Mouse (Mus musculus) forebrain, embryonic 13.5 days (tissue): ENCODE results near the gene Apobec2. TPM values are rescaled to one million over a fixed set of nuclear protein-coding genes. Genes with fewer than 3 reads are reported as not detected.
A peak's percentile ranks its signal among the peaks of the same experiment; 100 is the strongest.
"Not testable (repeated sequence)": the region's sequence is repeated elsewhere in the genome, so short reads cannot be mapped to it uniquely, and the experiment has no call there.

Source experiments
- ATAC-seq: fragments of 200-750 bp; cut with Nextera tagmentation; 2 replicates; pipeline ENCODE4 v1.8.0; 2017
- H3K27ac ChIP-seq: fragments of 300-500 bp; sonication (generic); 2 replicates; pipeline ENCODE4 v1.5.1; 2015; ENCODE audit warnings: inconsistent platforms, mild to moderate bottlenecking, moderate library complexity
- H3K27me3 ChIP-seq: fragments of 300-500 bp; sonication (generic); 2 replicates; pipeline ENCODE4 v1.6.1; 2015; ENCODE audit warnings: mild to moderate bottlenecking, inconsistent platforms
- H3K36me3 ChIP-seq: fragments of 300-500 bp; sonication (generic); 2 replicates; pipeline ENCODE4 v1.6.1; 2015; ENCODE audit warnings: mild to moderate bottlenecking, inconsistent platforms; ENCODE audit not compliant: poor library complexity, severe bottlenecking
- H3K4me1 ChIP-seq: fragments of 300-500 bp; sonication (generic); 2 replicates; pipeline ENCODE4 v1.6.1; 2015; ENCODE audit warnings: inconsistent platforms
- H3K4me2 ChIP-seq: fragments of 300-500 bp; sonication (generic); 2 replicates; pipeline ENCODE4 v1.6.1; 2015; ENCODE audit warnings: inconsistent platforms, mild to moderate bottlenecking, moderate library complexity
- H3K4me3 ChIP-seq: fragments of 300-500 bp; sonication (generic); 2 replicates; pipeline ENCODE4 v1.5.1; 2015; ENCODE audit warnings: mild to moderate bottlenecking, inconsistent platforms
- H3K9ac ChIP-seq: fragments of 300-500 bp; sonication (generic); 2 replicates; pipeline ENCODE4 v1.6.1; 2015; ENCODE audit warnings: mild to moderate bottlenecking, inconsistent platforms
- H3K9me3 ChIP-seq: fragments of 300-500 bp; sonication (generic); replicated peaks from 2 replicates; pipeline ENCODE4 v1.6.1; 2016; ENCODE audit warnings: inconsistent platforms
- WGBS: fragments of 180-500 bp; shearing (Covaris S2); methylation state at CpG from one replicate; pipeline ENCODE4 v1.1.7; 2015; 5-methylcytosine and 5-hydroxymethylcytosine counted together
- polyA plus RNA-seq: library from polyadenylated mRNA; unstranded; fragments of >200 nt; fragmentation: Nextera tagmentation; extraction: Ambion mirVana; gene quantifications from 2 replicates; pipeline ENCODE4 v1.2.1, GENCODE M21; 2015

Gene Apobec2
- polyA plus RNA-seq: 0.72 and 0.81 TPM in 2 replicates

GRCm38 (mm10) chr17:48432158-48432980 lies at the start of gene Apobec2:
Gene Apobec2, minus strand, starts transcription at chr17:48432930.
- no peak for ATAC-seq
- Histone ChIP-seq H3K9ac (no peak within 1 kb of the TSS), H3K4me1 (peaks cover 15% of the 10 kb centered on the region), H3K27ac (no peak within 1 kb of the TSS; the same call in 1 of the 2 replicates), H3K4me3 (no peak within 1 kb of the TSS), H3K9me3 (no peaks in the 10 kb centered on the region), H3K4me2 (no peak within 1 kb of the TSS), H3K27me3 (no peaks in the 10 kb centered on the region), H3K36me3 (no peaks in the 10 kb centered on the region)
- WGBS: 62% methylated on average over 16 of the region's 16 CpGs

GRCm38 (mm10) chr17:48479952-48480351 lies 47.2 kb upstream of the Apobec2 start:
- WGBS: 80% methylated on average over 10 of the region's 10 CpGs
- Histone ChIP-seq H3K9me3 (no peaks in the 10 kb centered on the region), H3K36me3 (no peaks in the 10 kb centered on the region), H3K27ac (no peak overlapping the region), H3K27me3 (no peaks in the 10 kb centered on the region), H3K4me2 (no peak overlapping the region), H3K4me3 (no peak overlapping the region), H3K4me1 (no peaks in the 10 kb centered on the region), H3K9ac (no peak overlapping the region)
- no peak for ATAC-seq

GRCm38 (mm10) chr17:48475444-48475843 lies 42.7 kb upstream of the Apobec2 start:
- H3K27me3 ChIP-seq: no peaks in the 10 kb centered on the region
- no peaks in the 10 kb centered on the region for H3K9me3 ChIP-seq
- no peaks in the 10 kb centered on the region for H3K4me1 ChIP-seq
- WGBS: 84% methylated on average over 8 of the region's 8 CpGs
- H3K4me2 ChIP-seq: no peak overlapping the region
- H3K27ac ChIP-seq: no peak overlapping the region
- H3K36me3 ChIP-seq: no peaks in the 10 kb centered on the region
- no peak for ATAC-seq
- no peak overlapping the region for H3K4me3 ChIP-seq
- H3K9ac ChIP-seq: no peak overlapping the region

GRCm38 (mm10) chr17:48474282-48474681 lies 41.6 kb upstream of the Apobec2 start:
- not testable (repeated sequence) for H3K27me3 ChIP-seq, H3K9ac ChIP-seq, H3K27ac ChIP-seq, H3K4me3 ChIP-seq, H3K4me2 ChIP-seq, H3K4me1 ChIP-seq, ATAC-seq, H3K36me3 ChIP-seq, H3K9me3 ChIP-seq
- 82% methylated on average over 6 of the region's 6 CpGs for WGBS

- H3K9me3 ChIP-seq: no peaks in the 10 kb centered on the region
- H3K27me3 ChIP-seq: 0 out of 2 replicates have a peak, but pooled peaks cover 7% of the 10 kb centered on the region
- no peaks in the 10 kb centered on the region for H3K36me3 ChIP-seq
- H3K4me1 ChIP-seq: peaks cover 6% of the 10 kb centered on the region
- H3K4me2 ChIP-seq: peak overlapping the region; percentile 39
- WGBS: 13% methylated on average over 22 of the region's 22 CpGs
- H3K4me3 ChIP-seq: peak overlapping the region; percentile 10; the same call in 1 of the 2 replicates
- ATAC-seq: peak; percentile 91
- 0 out of 2 replicates have a peak overlapping the region, but pooled peaks have one; percentile 34 for H3K9ac ChIP-seq
- H3K27ac ChIP-seq: no peak overlapping the region
Measured at GRCm38 (mm10) chr17:48467395-48468231, 34.9 kb upstream of the Apobec2 start.

GRCm38 (mm10) chr17:48466769-48467394 lies 34.2 kb upstream of the Apobec2 start:
- Histone ChIP-seq H3K27me3 (0 out of 2 replicates have a peak, but pooled peaks cover 7% of the 10 kb centered on the region), H3K9me3 (no peaks in the 10 kb centered on the region), H3K4me1 (peaks cover 6% of the 10 kb centered on the region), H3K4me2 (peak overlapping the region; percentile 39), H3K27ac (no peak overlapping the region), H3K9ac (0 out of 2 replicates have a peak overlapping the region, but pooled peaks have one; percentile 34), H3K36me3 (no peaks in the 10 kb centered on the region), H3K4me3 (peak overlapping the region; percentile 10; the same call in 1 of the 2 replicates)
- whole genome bisulfite sequencing: 50% methylated on average over 22 of the region's 22 CpGs
- peak; percentile 57 for ATAC-seq

- Histone ChIP-seq H3K4me3 (no peak overlapping the region), H3K27ac (no peak overlapping the region), H3K4me2 (no peak overlapping the region), H3K9ac (no peak overlapping the region), H3K4me1 (peaks cover 6% of the 10 kb centered on the region), H3K27me3 (peaks cover 7% of the 10 kb centered on the region; the same call in 1 of the 2 replicates), H3K9me3 (no peaks in the 10 kb centered on the region), H3K36me3 (no peaks in the 10 kb centered on the region)
- no peak for ATAC-seq
- WGBS: 93% methylated on average over 4 of the region's 4 CpGs
Measured at GRCm38 (mm10) chr17:48463391-48463790, 30.7 kb upstream of the Apobec2 start.

GRCm38 (mm10) chr17:48462096-48462495 lies 29.4 kb upstream of the Apobec2 start:
- H3K36me3 ChIP-seq: no peaks in the 10 kb centered on the region

GRCm38 (mm10) chr17:48457971-48458653 lies 25.4 kb upstream of the Apobec2 start:
- H3K36me3 ChIP-seq: no peaks in the 10 kb centered on the region
- no peak for ATAC-seq
- WGBS: 90% methylated on average over 13 of the region's 13 CpGs
- H3K27ac ChIP-seq: no peak overlapping the region
- no peaks in the 10 kb centered on the region for H3K9me3 ChIP-seq
- H3K27me3 ChIP-seq: no peaks in the 10 kb centered on the region; the same call in 1 of the 2 replicates
- H3K4me2 ChIP-seq: no peak overlapping the region
- H3K4me1 ChIP-seq: no peaks in the 10 kb centered on the region
- no peak overlapping the region for H3K9ac ChIP-seq
- H3K4me3 ChIP-seq: no peak overlapping the region

More at GRCm38 (mm10) chr17:48462096-48462495, 29.4 kb upstream of the Apobec2 start:
- Histone ChIP-seq H3K4me3 (no peak overlapping the region), H3K27me3 (peaks cover 3% of the 10 kb centered on the region; the same call in 1 of the 2 replicates), H3K4me1 (peaks cover 2% of the 10 kb centered on the region; the same call in 1 of the 2 replicates), H3K4me2 (no peak overlapping the region), H3K9ac (no peak overlapping the region), H3K9me3 (no peaks in the 10 kb centered on the region), H3K27ac (no peak overlapping the region)
- WGBS: 96% methylated on average over 13 of the region's 13 CpGs
- ATAC-seq: no peak

GRCm38 (mm10) chr17:48455955-48456354 lies 23.2 kb upstream of the Apobec2 start:
- Histone ChIP-seq H3K4me2 (no peak overlapping the region), H3K27me3 (no peaks in the 10 kb centered on the region; the same call in 1 of the 2 replicates), H3K27ac (no peak overlapping the region), H3K4me3 (no peak overlapping the region), H3K9ac (no peak overlapping the region), H3K4me1 (peaks cover 10% of the 10 kb centered on the region), H3K9me3 (no peaks in the 10 kb centered on the region), H3K36me3 (no peaks in the 10 kb centered on the region)
- ATAC-seq: no peak
- WGBS: 90% methylated on average over 2 of the region's 2 CpGs

GRCm38 (mm10) chr17:48454688-48455087 lies 22.0 kb upstream of the Apobec2 start, which contains the start of gene Unc5cl:
Gene Unc5cl, plus strand, starts transcription at chr17:48454901.
- WGBS: 60% methylated on average over 11 of the region's 11 CpGs
- Histone ChIP-seq H3K27ac (no peak within 1 kb of the TSS), H3K9me3 (no peaks in the 10 kb centered on the region), H3K4me2 (no peak within 1 kb of the TSS), H3K27me3 (no peaks in the 10 kb centered on the region; the same call in 1 of the 2 replicates), H3K9ac (no peak within 1 kb of the TSS), H3K4me1 (peaks cover 10% of the 10 kb centered on the region), H3K4me3 (no peak within 1 kb of the TSS), H3K36me3 (no peaks in the 10 kb centered on the region)
- ATAC-seq: no peak
